Mouse (Mus musculus): Measurements from ENCODE around the gene Pld5.

Gene Pld5

GRCm38 (mm10) chr1:176167784-176168183, 107.3 kb downstream of the Pld5 start:
- ATAC-seq (ENCODE audit: low TSS enrichment), result no peak

DNA sequence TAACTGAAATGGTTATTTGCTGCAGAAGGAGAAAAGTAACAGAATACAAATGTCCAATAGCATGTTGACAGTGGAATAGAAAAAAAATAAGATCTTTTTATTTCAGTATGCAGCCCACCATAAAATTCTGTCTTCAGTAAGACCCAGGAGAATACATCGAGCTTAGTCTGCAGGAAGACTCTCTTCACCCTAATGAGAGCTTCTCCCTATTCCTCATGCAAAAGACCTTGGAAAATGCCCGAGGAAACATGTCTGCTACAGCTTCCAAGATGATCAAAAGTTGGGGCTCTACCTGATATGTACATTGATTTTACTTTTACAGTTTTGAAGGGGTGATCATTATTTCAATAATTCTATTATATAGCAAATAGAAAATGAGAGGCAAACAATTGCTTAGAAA, 108.0 kb downstream of the Pld5 start:
- no peak for ATAC-seq (ENCODE audit: low TSS enrichment)

- no peak for ATAC-seq (ENCODE audit: low TSS enrichment)
Measured at GRCm38 (mm10) chr1:176145306-176145705, 129.8 kb downstream of the Pld5 start.

DNA sequence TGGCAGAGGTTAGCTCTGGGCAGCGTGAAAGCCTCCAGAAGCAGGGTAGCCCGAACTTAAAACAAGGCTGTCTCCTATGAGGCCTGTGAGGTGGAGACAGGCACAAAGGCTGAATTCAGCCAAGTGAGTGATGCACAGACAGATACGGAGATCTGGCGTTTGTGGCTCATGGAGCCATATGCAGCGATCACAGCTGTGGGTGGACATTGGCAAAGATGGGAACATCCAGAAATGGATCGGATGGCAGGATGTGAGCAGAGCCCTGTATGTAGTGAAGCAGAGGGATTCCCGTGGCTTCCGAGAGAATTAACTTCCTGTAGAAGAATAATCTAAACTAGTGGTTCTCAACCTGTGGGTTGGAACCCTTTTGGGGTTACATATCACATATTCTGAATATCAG, 140.7 kb downstream of the Pld5 start:
- ATAC-seq (ENCODE audit: low TSS enrichment), result peak; percentile 99

GRCm38 (mm10) chr1:176125771-176126170, 149.3 kb downstream of the Pld5 start:
- ATAC-seq (ENCODE audit: low TSS enrichment), result no peak

DNA sequence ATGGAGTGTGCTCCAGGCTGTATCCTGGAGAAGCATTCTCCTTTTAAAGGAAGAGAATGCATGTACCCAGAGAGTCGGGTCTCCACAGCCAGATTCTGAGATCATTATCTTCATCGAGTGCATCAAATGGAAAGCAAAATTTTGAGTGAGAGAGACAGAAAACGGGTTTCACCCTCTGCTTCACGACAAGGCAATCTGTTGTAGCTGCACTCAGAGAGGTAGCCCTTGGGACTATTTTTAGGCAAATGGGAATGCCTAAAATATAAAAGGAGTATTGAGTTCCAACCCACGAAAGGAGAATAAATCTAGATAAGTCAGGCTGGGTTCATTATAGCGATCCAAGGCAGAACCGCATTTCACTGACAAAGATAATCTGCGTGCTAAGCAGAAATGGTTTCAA, 150.7 kb downstream of the Pld5 start:
- ATAC-seq (ENCODE audit: low TSS enrichment), result peak; percentile 32

GRCm38 (mm10) chr1:176123781-176124180, 151.3 kb downstream of the Pld5 start:
- no peak for ATAC-seq (ENCODE audit: low TSS enrichment)

GRCm38 (mm10) chr1:176115604-176116003, 159.5 kb downstream of the Pld5 start:
- ATAC-seq (ENCODE audit: low TSS enrichment), result no peak

DNA sequence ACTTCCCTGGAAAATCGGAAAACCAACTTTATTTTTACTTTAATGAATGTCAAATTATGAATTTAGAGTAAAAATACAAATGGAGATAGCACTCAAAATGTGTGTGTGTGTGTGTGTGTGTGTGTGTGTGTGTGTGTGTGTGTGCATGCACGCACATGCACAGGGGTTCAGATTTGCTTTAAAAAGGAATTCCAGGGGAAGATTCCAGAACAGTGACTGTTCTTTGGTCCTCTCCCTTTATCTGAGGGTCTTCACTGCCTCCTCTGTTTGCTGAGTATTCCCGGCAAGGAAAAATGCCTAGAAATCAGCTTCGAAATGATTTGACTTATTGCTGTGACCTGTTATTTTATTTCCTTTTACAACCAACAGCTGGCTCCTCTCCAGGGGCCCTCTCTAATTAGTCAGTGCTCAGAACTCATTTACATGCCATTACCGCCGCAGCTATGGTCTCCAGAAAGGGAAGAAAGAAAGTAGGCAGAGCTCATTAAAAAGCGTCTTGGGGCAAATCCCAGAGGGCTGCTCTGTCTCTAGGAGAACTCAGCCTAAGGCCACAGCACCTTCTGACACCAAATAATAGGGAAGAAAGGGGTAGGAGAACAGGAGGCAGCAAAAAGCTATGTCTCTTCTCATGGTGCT, 176.3 kb downstream of the Pld5 start:
- ATAC-seq (ENCODE audit: low TSS enrichment), result peak; percentile 69

GRCm38 (mm10) chr1:176092119-176092518, 183.0 kb downstream of the Pld5 start:
- no peak for ATAC-seq (ENCODE audit: low TSS enrichment)

DNA sequence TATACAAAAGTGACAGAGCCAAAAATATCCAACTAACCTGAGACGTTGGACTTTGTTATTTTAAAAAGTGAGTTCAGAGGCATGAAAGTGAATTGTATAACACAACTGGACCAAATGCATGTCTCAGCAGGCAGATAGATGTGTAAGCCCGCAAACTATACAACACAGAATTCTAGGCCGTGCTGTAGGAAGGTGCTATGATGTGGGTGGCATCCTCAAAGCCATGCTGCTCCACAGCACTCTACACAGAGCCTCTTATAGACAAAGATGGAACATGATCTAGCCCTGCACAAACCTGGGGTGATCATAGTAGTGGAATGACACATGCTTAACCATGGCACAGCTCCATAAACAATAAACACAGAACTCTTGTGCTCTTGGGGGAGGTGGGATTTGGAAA, 185.7 kb downstream of the Pld5 start:
- ATAC-seq (ENCODE audit: low TSS enrichment), result peak; percentile 99

- ATAC-seq (ENCODE audit: low TSS enrichment), result no peak
Measured at GRCm38 (mm10) chr1:176085952-176086648, 189.0 kb downstream of the Pld5 start.

- 0 out of 2 replicates have a peak, but pooled peaks have one; percentile 20 for ATAC-seq (ENCODE audit: low TSS enrichment)
Measured at GRCm38 (mm10) chr1:176082306-176082705, 192.8 kb downstream of the Pld5 start.

DNA sequence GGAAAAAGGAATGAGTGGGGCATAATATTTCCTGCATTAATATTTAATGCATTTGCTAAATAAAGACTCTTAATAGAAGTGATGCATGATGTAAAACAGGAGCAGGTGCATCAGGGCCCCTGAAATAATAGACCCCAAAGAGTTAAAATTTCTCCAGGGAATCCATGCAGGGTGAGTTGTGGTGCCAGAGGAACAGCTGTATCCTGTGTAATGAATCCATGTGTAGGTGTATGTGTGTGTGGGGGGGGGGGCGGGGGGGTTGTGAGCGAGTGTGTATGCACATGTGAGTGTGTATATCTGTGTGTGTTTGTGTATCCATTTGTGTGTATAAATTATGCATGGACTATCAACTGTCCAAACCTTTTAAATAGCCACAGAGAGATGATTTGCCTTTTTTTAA, 194.1 kb downstream of the Pld5 start:
- no peak for ATAC-seq (ENCODE audit: low TSS enrichment)

DNA sequence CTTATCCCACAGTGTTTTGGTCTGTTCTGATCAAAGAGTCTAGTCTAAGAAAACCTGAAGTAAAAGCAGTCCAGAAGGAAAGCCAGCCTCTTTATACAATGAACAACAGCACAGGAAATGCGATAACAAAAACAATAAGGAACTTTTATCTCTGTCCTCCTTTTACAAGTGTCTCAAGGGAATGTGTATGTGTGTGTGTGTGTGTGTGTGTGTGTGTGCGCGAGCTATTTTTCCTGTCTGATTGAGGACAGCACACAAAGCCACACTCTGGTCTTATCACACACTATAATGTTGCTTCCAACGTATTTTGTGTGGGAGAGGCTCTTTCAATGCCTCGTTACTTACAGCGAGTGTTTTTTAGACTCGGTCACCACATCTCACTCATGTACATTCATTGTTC, 196.7 kb downstream of the Pld5 start:
- no peak for ATAC-seq (ENCODE audit: low TSS enrichment)

DNA sequence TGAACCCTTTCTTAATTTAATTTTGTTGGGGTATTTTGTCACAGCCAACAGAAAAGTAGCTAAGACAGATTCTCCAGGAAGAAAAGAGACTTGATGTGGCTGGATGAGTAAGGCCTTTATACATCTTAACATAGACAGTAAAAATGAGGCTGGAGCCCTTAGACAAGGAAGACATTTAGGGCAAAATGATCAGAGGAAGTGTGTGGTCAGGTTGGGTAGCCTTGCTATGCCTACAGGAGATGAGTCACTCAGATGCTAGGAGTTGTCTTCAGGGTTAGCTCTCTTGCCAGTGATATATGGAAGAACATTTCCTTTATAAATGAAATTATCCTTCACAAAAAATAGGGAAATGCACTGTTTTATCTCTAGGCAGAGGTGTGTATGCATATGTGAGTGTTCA, 198.3 kb downstream of the Pld5 start:
- no peak for ATAC-seq (ENCODE audit: low TSS enrichment)

- ATAC-seq (ENCODE audit: low TSS enrichment), result no peak
Measured at GRCm38 (mm10) chr1:176075810-176076209, 199.3 kb downstream of the Pld5 start.

- no peak for ATAC-seq (ENCODE audit: low TSS enrichment)
Measured at GRCm38 (mm10) chr1:176075409-176075808, 199.7 kb downstream of the Pld5 start.

GRCm38 (mm10) chr1:176074526-176074925, 200.6 kb downstream of the Pld5 start:
- ATAC-seq (ENCODE audit: low TSS enrichment), result peak; percentile 55; the same call in 1 of the 2 replicates

- no peak for ATAC-seq (ENCODE audit: low TSS enrichment)
Measured at GRCm38 (mm10) chr1:176065281-176065680, 209.8 kb downstream of the Pld5 start.

GRCm38 (mm10) chr1:176064471-176064870, 210.6 kb downstream of the Pld5 start:
- no peak for ATAC-seq (ENCODE audit: low TSS enrichment)

DNA sequence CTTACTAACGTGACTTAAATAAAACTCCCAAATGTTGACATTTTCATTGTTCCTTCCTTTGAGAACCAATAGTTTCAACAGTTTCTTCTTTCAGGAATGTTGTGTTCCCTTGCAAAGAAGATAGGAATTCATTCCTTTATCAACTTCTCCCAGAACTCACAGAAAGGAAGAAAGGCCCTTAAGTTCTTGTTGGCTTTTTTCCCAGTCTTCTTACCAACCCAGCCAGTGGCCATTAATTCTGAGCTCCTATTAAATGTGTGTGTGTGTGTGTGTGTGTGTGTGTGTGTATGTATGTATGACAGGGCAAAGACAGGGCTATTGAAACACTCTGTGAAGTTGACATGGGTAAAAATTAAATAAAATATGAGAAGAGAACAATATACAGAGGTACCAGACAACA, 221.5 kb downstream of the Pld5 start:
- no peak for ATAC-seq (ENCODE audit: low TSS enrichment)

DNA sequence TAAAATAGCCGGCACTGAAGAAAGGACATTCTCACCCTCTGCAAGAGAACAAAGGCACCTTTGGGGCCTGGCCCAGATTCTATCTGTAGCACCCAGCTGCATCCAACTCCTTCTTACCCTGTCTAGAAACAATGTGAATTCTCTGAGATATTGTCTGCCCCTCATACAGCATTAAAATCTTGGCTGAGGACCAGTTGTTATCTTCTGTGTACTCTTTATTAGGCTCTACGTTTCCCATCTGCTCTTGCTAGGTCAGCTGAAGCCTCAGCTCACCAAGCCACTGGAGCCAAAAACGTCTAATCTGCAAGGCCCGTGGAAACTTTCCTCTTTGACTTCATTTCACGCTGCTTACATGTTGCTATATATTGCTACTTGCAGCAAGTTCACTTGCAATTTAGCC, 228.1 kb downstream of the Pld5 start:
- ATAC-seq (ENCODE audit: low TSS enrichment), result no peak

DNA sequence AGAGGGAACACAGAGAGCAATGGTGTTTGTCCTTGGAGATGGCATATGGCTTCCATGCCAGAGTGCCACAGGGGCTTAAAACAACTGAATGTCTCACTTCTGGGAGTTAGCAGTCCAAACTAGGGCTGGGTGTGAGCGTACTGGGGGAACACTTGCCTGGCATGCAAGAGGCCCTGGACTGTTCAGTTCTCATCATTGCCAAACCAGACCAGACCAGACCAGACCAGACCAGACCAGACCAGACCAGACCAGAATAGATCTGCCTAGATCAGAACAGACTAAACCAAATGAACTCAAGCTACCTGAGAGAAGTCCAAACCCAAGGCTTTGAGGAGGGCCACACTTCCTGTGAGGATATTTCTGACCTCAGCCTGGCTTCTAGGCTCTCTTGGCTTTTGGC, 228.7 kb downstream of the Pld5 start:
- no peak for ATAC-seq (ENCODE audit: low TSS enrichment)

Measured in frontal cortex, adult (tissue).